Mouse (Mus musculus): ENCODE measurements around the gene U2af2. TPM values are rescaled to one million over a fixed set of nuclear protein-coding genes. Genes with fewer than 3 reads are reported as not detected.
A peak's percentile ranks its signal among the peaks of the same experiment; 100 is the strongest.

The U2af2 gene
- total RNA-seq, 1 experiment from 2014 or later = 261 TPM

- ATAC-seq (replicated peaks in 1 of 2; ENCODE audit: insufficient read depth in 1 of 2, low FRiP score in 2 of 2, low TSS enrichment in 1 of 2, low read depth in 1 of 2, poor library complexity in 2 of 2, severe bottlenecking in 2 of 2) = no peak
These were observed 3.3 kb upstream of the U2af2 start for GRCm38 (mm10) chr7:5058631-5059030.

- ATAC-seq (replicated peaks in 1 of 2; ENCODE audit: insufficient read depth in 1 of 2, low FRiP score in 2 of 2, low TSS enrichment in 1 of 2, low read depth in 1 of 2, poor library complexity in 2 of 2, severe bottlenecking in 2 of 2) = no peak
These were observed 2.5 kb upstream of the U2af2 start for GRCm38 (mm10) chr7:5059421-5059820.

- peak in 1 of 2 experiments; percentile 21; a peak in 1 of 4 replicates for ATAC-seq (replicated peaks in 1 of 2; ENCODE audit: insufficient read depth in 1 of 2, low FRiP score in 2 of 2, low TSS enrichment in 1 of 2, low read depth in 1 of 2, poor library complexity in 2 of 2, severe bottlenecking in 2 of 2)
These were observed 1.7 kb upstream of the U2af2 start for GRCm38 (mm10) chr7:5060239-5060731.

- peak; percentile 68 to 69 for ATAC-seq (replicated peaks in 1 of 2; ENCODE audit: insufficient read depth in 1 of 2, low FRiP score in 2 of 2, low TSS enrichment in 1 of 2, low read depth in 1 of 2, poor library complexity in 2 of 2, severe bottlenecking in 2 of 2)
These were observed 784 bp upstream of the U2af2 start for GRCm38 (mm10) chr7:5060944-5061773.

- ATAC-seq (replicated peaks in 1 of 2; ENCODE audit: insufficient read depth in 1 of 2, low FRiP score in 2 of 2, low TSS enrichment in 1 of 2, low read depth in 1 of 2, poor library complexity in 2 of 2, severe bottlenecking in 2 of 2) = no peak
These were observed 538 bp downstream of the U2af2 start for GRCm38 (mm10) chr7:5062360-5063001.

- no peak for ATAC-seq (replicated peaks in 1 of 2; ENCODE audit: insufficient read depth in 1 of 2, low FRiP score in 2 of 2, low TSS enrichment in 1 of 2, low read depth in 1 of 2, poor library complexity in 2 of 2, severe bottlenecking in 2 of 2)
These were observed 2.9 kb downstream of the U2af2 start for GRCm38 (mm10) chr7:5064886-5065285.

- ATAC-seq (replicated peaks in 1 of 2; ENCODE audit: insufficient read depth in 1 of 2, low FRiP score in 2 of 2, low TSS enrichment in 1 of 2, low read depth in 1 of 2, poor library complexity in 2 of 2, severe bottlenecking in 2 of 2) = no peak
These were observed 11.6 kb downstream of the U2af2 start for GRCm38 (mm10) chr7:5073586-5073985.

GRCm38 (mm10) chr7:5074984-5075383 is 13.0 kb downstream of the U2af2 start:
- ATAC-seq (replicated peaks in 1 of 2; ENCODE audit: insufficient read depth in 1 of 2, low FRiP score in 2 of 2, low TSS enrichment in 1 of 2, low read depth in 1 of 2, poor library complexity in 2 of 2, severe bottlenecking in 2 of 2) = no peak

- no peak for ATAC-seq (replicated peaks in 1 of 2; ENCODE audit: insufficient read depth in 1 of 2, low FRiP score in 2 of 2, low TSS enrichment in 1 of 2, low read depth in 1 of 2, poor library complexity in 2 of 2, severe bottlenecking in 2 of 2)
These were observed 15.0 kb downstream of the U2af2 start for GRCm38 (mm10) chr7:5076931-5077330.

GRCm38 (mm10) chr7:5079365-5080009 is 17.5 kb downstream of the U2af2 start:
- peak in 1 of 2 experiments; percentile 1; a peak in 1 of 4 replicates for ATAC-seq (replicated peaks in 1 of 2; ENCODE audit: insufficient read depth in 1 of 2, low FRiP score in 2 of 2, low TSS enrichment in 1 of 2, low read depth in 1 of 2, poor library complexity in 2 of 2, severe bottlenecking in 2 of 2)

GRCm38 (mm10) chr7:5080010-5080751 is 18.2 kb downstream of the U2af2 start, which contains the start of gene Epn1:
Gene Epn1, plus strand, starts transcription at chr7:5080235.
- ATAC-seq (replicated peaks in 1 of 2; ENCODE audit: insufficient read depth in 1 of 2, low FRiP score in 2 of 2, low TSS enrichment in 1 of 2, low read depth in 1 of 2, poor library complexity in 2 of 2, severe bottlenecking in 2 of 2) = peak; percentile 96 to 99

- no peak for ATAC-seq (replicated peaks in 1 of 2; ENCODE audit: insufficient read depth in 1 of 2, low FRiP score in 2 of 2, low TSS enrichment in 1 of 2, low read depth in 1 of 2, poor library complexity in 2 of 2, severe bottlenecking in 2 of 2)
These were observed 18.9 kb downstream of the U2af2 start for GRCm38 (mm10) chr7:5080815-5081214.

GRCm38 (mm10) chr7:5081241-5081640 is 19.3 kb downstream of the U2af2 start:
- ATAC-seq (replicated peaks in 1 of 2; ENCODE audit: insufficient read depth in 1 of 2, low FRiP score in 2 of 2, low TSS enrichment in 1 of 2, low read depth in 1 of 2, poor library complexity in 2 of 2, severe bottlenecking in 2 of 2) = no peak

- ATAC-seq (replicated peaks in 1 of 2; ENCODE audit: insufficient read depth in 1 of 2, low FRiP score in 2 of 2, low TSS enrichment in 1 of 2, low read depth in 1 of 2, poor library complexity in 2 of 2, severe bottlenecking in 2 of 2) = no peak
These were observed 20.0 kb downstream of the U2af2 start for GRCm38 (mm10) chr7:5081939-5082338.

- no peak for ATAC-seq (replicated peaks in 1 of 2; ENCODE audit: insufficient read depth in 1 of 2, low FRiP score in 2 of 2, low TSS enrichment in 1 of 2, low read depth in 1 of 2, poor library complexity in 2 of 2, severe bottlenecking in 2 of 2)
These were observed 21.6 kb downstream of the U2af2 start for GRCm38 (mm10) chr7:5083325-5084105.

- no peak for ATAC-seq (replicated peaks in 1 of 2; ENCODE audit: insufficient read depth in 1 of 2, low FRiP score in 2 of 2, low TSS enrichment in 1 of 2, low read depth in 1 of 2, poor library complexity in 2 of 2, severe bottlenecking in 2 of 2)
These were observed 23.6 kb downstream of the U2af2 start for GRCm38 (mm10) chr7:5085512-5085911.
